Mouse (Mus musculus) mouse embryonic stem cell (cell line): ENCODE results near the gene Ccdc88a.

Experiments
- in situ Hi-C, 2 experiments: fragments of 300-500 bp; cut with MboI; formaldehyde crosslinking; loops; 1 replicate in 1 of 2; 3 replicates in 1 of 2; pipeline ENCODE4 v1.14.3; 2019 to 2020; ENCODE audit warnings: low sequenced_read_pairs in 2 of 2, low pct_unique_long_range_greater_than_20kb in 1 of 2, mixed read lengths in 1 of 2; ENCODE audit not compliant: unreplicated experiment in 1 of 2

The Ccdc88a gene

DNA sequence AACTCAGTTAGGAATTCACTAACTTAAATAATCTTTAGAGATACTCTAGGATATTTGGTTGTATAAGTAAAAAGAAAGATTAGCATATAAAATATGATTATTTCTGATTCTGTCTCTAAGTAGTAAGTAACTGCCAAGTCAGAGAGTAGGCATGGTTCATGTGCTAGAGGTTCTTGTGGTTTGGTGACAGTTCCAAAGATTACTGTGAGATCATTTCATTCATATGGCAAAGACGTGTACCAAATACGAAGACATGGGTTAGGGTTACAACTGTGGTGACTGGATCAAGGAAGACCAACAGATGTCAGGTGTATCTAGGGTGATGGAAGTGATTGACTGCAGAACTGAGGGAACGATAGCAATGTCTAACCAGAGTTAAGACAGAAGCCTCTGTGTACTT, 50.0 kb downstream of the Ccdc88a start:
- in situ Hi-C loops = no loop called here

- in situ Hi-C loops = no loop called here
These were observed 55.3 kb downstream of the Ccdc88a start for GRCm38 (mm10) chr11:29428774-29429173.

GRCm38 (mm10) chr11:29431011-29431410, 57.6 kb downstream of the Ccdc88a start:
- in situ Hi-C loops = no loop called here

- in situ Hi-C loops = no loop called here
These were observed 75.3 kb downstream of the Ccdc88a start for GRCm38 (mm10) chr11:29448741-29449140.

GRCm38 (mm10) chr11:29474676-29475075, 101.2 kb downstream of the Ccdc88a start:
- in situ Hi-C loops = no loop called here

DNA sequence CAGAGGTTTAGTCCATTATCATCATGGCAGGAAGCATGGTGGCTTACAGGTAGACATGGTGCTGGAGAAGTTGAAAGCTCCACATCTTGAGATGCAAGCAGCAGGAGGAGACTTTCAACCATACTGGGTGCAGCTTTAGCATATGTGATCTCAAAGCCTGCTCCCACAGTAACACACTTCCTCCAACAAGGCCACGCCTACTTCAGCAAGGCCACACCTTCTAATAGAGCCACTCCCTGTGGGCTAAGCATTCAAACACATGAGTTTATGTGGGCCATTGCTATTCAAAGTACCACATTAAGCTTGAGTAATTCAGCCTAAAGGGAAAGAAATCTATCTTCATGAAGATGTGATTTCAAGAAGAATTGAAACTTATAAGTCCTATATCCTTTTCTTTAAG, 119.7 kb downstream of the Ccdc88a start:
- in situ Hi-C loops = no loop called here

DNA sequence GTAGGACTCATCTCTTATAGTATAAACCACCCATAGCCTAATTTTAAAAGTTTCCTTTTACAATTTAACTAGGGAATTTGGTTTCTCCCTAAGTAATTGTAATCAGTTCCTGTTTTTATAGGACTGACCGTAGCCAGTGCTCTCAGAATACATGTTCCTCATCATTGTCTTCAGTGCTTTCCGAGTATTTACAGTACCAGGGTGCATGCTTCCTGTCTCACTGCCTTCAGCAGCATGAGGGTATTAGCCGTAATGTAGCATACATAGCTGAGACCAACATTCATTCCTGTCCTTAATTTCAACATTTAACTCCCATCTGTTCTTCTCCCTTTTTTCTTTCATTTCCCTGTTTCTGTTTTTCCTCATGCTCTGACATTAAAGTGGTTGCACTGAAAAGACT, 123.5 kb downstream of the Ccdc88a start:
- in situ Hi-C loops = no loop called here

- in situ Hi-C loops = loop anchor here in 1 of 2 experiments (25.0 kb wide), 1 partner anchor 242 kb away; no protein-coding TSS in a partner anchor
These were observed 130.8 kb downstream of the Ccdc88a start for GRCm38 (mm10) chr11:29503948-29504893.

DNA sequence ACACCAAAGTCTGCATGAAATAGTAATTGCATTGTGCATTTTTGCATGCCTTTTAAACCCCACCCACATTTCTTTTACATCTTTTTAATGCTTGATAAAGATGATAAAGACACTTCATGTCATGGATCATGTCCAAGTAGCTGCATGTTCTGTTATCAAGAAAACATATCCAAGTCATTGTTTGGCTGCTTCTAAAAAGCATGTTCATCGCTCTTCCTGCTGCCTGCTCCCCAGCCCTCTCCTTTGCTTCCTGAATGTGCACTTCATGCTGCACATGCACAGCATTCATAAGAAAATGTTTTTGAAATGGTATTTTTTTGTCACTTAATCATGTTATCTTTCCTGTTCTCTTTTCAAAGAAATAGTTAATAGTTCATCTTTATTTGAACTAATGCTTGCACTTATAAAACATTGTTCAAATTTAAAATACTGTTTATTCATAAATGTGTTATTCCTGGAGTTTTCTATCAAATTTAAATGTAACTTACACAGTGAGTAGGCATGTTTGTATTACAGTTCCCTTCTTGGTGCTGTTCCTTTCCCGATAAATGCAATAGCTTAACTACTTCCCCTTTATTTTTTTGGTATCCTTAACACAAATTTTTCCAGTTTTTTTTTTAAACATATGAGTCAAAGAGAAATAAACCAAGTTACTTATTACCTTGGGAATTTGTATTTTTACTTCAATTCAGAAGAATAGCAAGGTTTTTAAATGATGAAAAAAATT, 131.6 kb downstream of the Ccdc88a start:
- in situ Hi-C loops = loop anchor here in 1 of 2 experiments (25.0 kb wide), 1 partner anchor 243 kb away; no protein-coding TSS in a partner anchor

DNA sequence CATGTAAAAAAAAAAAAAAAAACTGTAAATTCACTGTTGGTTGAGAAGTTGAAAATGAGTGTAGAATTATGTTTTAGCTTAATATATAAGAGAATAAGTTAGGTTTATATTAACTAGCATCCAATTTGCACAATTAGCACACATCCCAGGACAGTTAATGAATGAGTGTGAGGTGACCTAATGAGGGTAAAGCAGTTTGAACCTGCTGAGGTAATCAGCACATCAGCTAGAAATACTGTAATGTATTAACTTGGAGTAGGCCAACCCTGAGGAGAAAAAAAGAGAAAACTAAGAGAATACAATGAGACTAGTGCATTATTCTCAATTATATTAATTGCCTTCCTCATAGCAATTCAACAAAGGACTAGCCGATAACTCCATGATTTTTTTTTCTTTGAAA, 136.0 kb downstream of the Ccdc88a start:
- in situ Hi-C loops = loop anchor here in 1 of 2 experiments (25.0 kb wide), 1 partner anchor 247 kb away; no protein-coding TSS in a partner anchor

DNA sequence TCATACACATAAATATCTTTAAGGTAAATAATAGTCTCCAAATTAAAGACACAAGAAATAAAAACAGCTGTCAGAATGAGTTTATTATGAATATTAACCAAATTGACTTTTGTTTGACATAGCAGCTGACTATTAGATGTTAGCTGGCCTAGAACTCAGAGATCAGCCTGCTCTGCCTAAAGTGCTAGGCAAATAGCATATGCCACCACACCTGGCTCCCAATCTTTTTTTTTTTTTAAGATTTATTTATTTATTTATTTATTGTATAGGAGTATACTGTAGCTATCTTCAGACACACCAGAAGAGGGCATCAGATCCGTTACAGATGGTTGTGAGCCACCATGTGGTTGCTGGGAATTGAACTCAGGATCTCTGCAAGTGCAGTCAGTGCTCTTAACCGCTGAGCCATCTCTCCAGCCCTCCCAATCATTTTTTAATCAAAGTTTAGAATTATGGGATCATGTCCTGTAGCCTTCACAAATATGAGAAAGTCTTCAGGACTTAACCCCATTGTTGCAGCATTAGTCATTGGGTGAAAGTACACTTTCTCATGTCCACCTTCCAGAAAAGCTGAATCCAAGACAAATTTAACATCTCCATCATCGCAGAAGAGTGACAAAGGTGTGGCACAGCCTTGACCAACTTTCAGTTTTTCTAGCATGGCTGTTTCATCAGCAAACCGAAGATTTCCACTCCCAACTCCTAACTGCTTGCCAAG, 139.5 kb downstream of the Ccdc88a start:
- in situ Hi-C loops = loop anchor here in 1 of 2 experiments (25.0 kb wide), 1 partner anchor 251 kb away; no protein-coding TSS in a partner anchor

- in situ Hi-C loops = loop anchor here in 1 of 2 experiments (25.0 kb wide), 1 partner anchor 252 kb away; no protein-coding TSS in a partner anchor
These were observed 140.8 kb downstream of the Ccdc88a start for GRCm38 (mm10) chr11:29514325-29514681.

GRCm38 (mm10) chr11:29514682-29515412, 141.4 kb downstream of the Ccdc88a start, which contains the start of gene Prorsd1:
Gene Prorsd1 (minus strand): TSS chr11:29515033.
- in situ Hi-C loops = loop anchor here in 1 of 2 experiments (25.0 kb wide), 1 partner anchor 253 kb away; no protein-coding TSS in a partner anchor

- in situ Hi-C loops = no loop called here
These were observed 152.7 kb downstream of the Ccdc88a start, which contains the start of gene Mtif2 for GRCm38 (mm10) chr11:29525988-29526794. Gene Mtif2 (plus strand): TSS chr11:29526408.

- in situ Hi-C loops = no loop called here
These were observed 164.7 kb downstream of the Ccdc88a start for GRCm38 (mm10) chr11:29538201-29538600.

- in situ Hi-C loops = loop anchor here in 1 of 2 experiments (10.0 kb wide), 1 partner anchor 150 kb away; the partner anchor contains the start of gene Rtn4
These were observed 170.9 kb downstream of the Ccdc88a start for GRCm38 (mm10) chr11:29544225-29544945.
